Mouse (Mus musculus): ENCODE data around the gene Mrtfb.

Mrtfb gene

DNA sequence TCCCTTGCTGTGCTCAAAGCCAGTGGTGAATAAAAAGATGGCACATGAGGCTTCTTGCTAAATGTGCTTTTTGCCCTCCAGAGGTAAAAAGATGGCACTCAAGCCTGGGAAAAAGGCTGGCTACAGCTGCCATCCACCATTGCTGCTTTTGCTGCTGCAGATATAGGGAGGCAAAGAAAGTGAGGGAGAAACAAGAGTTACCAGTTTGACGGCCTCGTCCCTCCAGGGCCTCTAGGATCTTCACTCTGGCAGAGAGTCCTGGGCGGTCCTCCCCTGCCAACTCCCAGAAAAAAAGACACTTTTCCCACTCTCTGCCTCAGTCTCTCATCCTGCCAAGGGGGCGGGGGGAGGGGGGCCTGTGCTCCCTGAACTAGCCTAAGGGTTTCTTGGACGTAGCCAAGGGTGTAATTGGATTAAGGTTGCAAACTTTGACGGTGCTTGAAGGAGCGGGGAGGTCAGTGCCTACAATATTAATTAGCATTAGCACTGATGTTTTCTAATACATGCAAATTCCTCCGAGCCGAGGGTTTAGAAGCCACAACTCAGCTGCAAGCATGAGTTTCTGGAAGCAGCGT, 197.8 kb downstream of the Mrtfb start:
- no peaks in the 10 kb centered on the region for H3K9me3 ChIP-seq (ENCODE audit: low read length)
- H3K27me3 ChIP-seq (ENCODE audit: insufficient read depth, low read length) = peaks cover 60% of the 10 kb centered on the region
- TF ChIP-seq NANOG (IDR thresholded peaks at IDR 0.05; ENCODE audit: borderline replicate concordance, low read length) = no peak
- TF ChIP-seq POU5F1 (IDR thresholded peaks at IDR 0.05; ENCODE audit: borderline replicate concordance, low read length) = no peak
- TF ChIP-seq CTCF (conservative IDR thresholded peaks at IDR 0.05; ENCODE audit: low read length) = no peak
- H3K4me3 ChIP-seq (replicated peaks; ENCODE audit: low read length) = peak overlapping the region; percentile 37; the same call in 1 of the 2 replicates
- H3K4me1 ChIP-seq (replicated peaks; ENCODE audit: low read depth, low read length) = peaks cover 26% of the 10 kb centered on the region
- H3K36me3 ChIP-seq (ENCODE audit: insufficient read depth, low read length) = no peaks in the 10 kb centered on the region

- Histone ChIP-seq H3K4me1 (replicated peaks; ENCODE audit: low read depth, low read length) (peaks cover 13% of the 10 kb centered on the region), H3K27me3 (ENCODE audit: insufficient read depth, low read length) (peaks cover 45% of the 10 kb centered on the region), H3K36me3 (ENCODE audit: insufficient read depth, low read length) (no peaks in the 10 kb centered on the region), H3K9me3 (ENCODE audit: low read length) (no peaks in the 10 kb centered on the region), H3K4me3 (replicated peaks; ENCODE audit: low read length) (no peak overlapping the region)
- TF ChIP-seq CTCF (conservative IDR thresholded peaks at IDR 0.05; ENCODE audit: low read length) = no peak
- no peak for TF ChIP-seq NANOG (IDR thresholded peaks at IDR 0.05; ENCODE audit: borderline replicate concordance, low read length)
- TF ChIP-seq POU5F1 (IDR thresholded peaks at IDR 0.05; ENCODE audit: borderline replicate concordance, low read length) = no peak
These were observed 199.3 kb downstream of the Mrtfb start for GRCm38 (mm10) chr16:13455560-13455959.

- H3K27me3 ChIP-seq (ENCODE audit: insufficient read depth, low read length) = peaks cover 23% of the 10 kb centered on the region
- TF ChIP-seq POU5F1 (IDR thresholded peaks at IDR 0.05; ENCODE audit: borderline replicate concordance, low read length) = no peak
- no peak for TF ChIP-seq NANOG (IDR thresholded peaks at IDR 0.05; ENCODE audit: borderline replicate concordance, low read length)
- no peak for TF ChIP-seq CTCF (conservative IDR thresholded peaks at IDR 0.05; ENCODE audit: low read length)
- H3K9me3 ChIP-seq (ENCODE audit: low read length) = no peaks in the 10 kb centered on the region
- H3K4me1 ChIP-seq (replicated peaks; ENCODE audit: low read depth, low read length) = peaks cover 15% of the 10 kb centered on the region
- H3K36me3 ChIP-seq (ENCODE audit: insufficient read depth, low read length) = no peaks in the 10 kb centered on the region
- H3K4me3 ChIP-seq (replicated peaks; ENCODE audit: low read length) = no peak overlapping the region
These were observed 202.3 kb downstream of the Mrtfb start for GRCm38 (mm10) chr16:13458556-13458955.

DNA sequence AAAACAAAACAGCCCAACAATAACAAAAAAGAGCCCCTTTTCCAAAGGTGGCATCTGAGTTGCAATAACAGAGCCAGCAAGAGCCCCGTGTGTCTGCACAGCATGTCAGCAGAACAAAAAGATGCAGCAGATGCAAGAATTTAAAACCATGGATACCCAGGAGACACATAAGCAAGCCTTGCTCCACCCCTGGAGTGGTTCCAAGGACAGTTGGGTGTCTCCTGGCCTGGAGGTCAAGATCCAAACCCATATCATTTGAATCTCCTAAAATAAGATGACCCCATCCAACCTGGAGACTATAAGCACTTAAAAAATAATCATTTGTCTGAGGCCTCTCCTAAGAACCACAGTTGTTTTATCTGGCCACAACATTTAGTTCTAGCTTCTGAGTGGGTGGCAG, 203.8 kb downstream of the Mrtfb start:
- H3K4me3 ChIP-seq (replicated peaks; ENCODE audit: low read length) = no peak overlapping the region
- TF ChIP-seq CTCF (conservative IDR thresholded peaks at IDR 0.05; ENCODE audit: low read length) (no peak), POU5F1 (IDR thresholded peaks at IDR 0.05; ENCODE audit: borderline replicate concordance, low read length) (no peak), NANOG (IDR thresholded peaks at IDR 0.05; ENCODE audit: borderline replicate concordance, low read length) (no peak)
- H3K27me3 ChIP-seq (ENCODE audit: insufficient read depth, low read length) = peaks cover 15% of the 10 kb centered on the region
- peaks cover 11% of the 10 kb centered on the region for H3K4me1 ChIP-seq (replicated peaks; ENCODE audit: low read depth, low read length)
- no peaks in the 10 kb centered on the region for H3K36me3 ChIP-seq (ENCODE audit: insufficient read depth, low read length)
- H3K9me3 ChIP-seq (ENCODE audit: low read length) = no peaks in the 10 kb centered on the region

- no peaks in the 10 kb centered on the region for H3K36me3 ChIP-seq (ENCODE audit: insufficient read depth, low read length)
- TF ChIP-seq NANOG (IDR thresholded peaks at IDR 0.05; ENCODE audit: borderline replicate concordance, low read length) (no peak), CTCF (conservative IDR thresholded peaks at IDR 0.05; ENCODE audit: low read length) (no peak), POU5F1 (IDR thresholded peaks at IDR 0.05; ENCODE audit: borderline replicate concordance, low read length) (no peak)
- no peak overlapping the region for H3K4me3 ChIP-seq (replicated peaks; ENCODE audit: low read length)
- H3K4me1 ChIP-seq (replicated peaks; ENCODE audit: low read depth, low read length) = peaks cover 11% of the 10 kb centered on the region
- no peaks in the 10 kb centered on the region for H3K9me3 ChIP-seq (ENCODE audit: low read length)
- peaks cover 7% of the 10 kb centered on the region for H3K27me3 ChIP-seq (ENCODE audit: insufficient read depth, low read length)
These were observed 204.6 kb downstream of the Mrtfb start for GRCm38 (mm10) chr16:13460777-13461408.

GRCm38 (mm10) chr16:13464662-13465061, 208.4 kb downstream of the Mrtfb start:
- H3K4me3 ChIP-seq (replicated peaks; ENCODE audit: low read length) = no peak overlapping the region
- H3K9me3 ChIP-seq (ENCODE audit: low read length) = no peaks in the 10 kb centered on the region
- no peaks in the 10 kb centered on the region for H3K36me3 ChIP-seq (ENCODE audit: insufficient read depth, low read length)
- H3K27me3 ChIP-seq (ENCODE audit: insufficient read depth, low read length) = 0 out of 2 replicates have a peak, but pooled peaks cover 8% of the 10 kb centered on the region
- peaks cover 11% of the 10 kb centered on the region for H3K4me1 ChIP-seq (replicated peaks; ENCODE audit: low read depth, low read length)
- TF ChIP-seq POU5F1 (IDR thresholded peaks at IDR 0.05; ENCODE audit: borderline replicate concordance, low read length) (no peak), NANOG (IDR thresholded peaks at IDR 0.05; ENCODE audit: borderline replicate concordance, low read length) (no peak), CTCF (conservative IDR thresholded peaks at IDR 0.05; ENCODE audit: low read length) (0 out of 2 replicates have a peak, but pooled peaks have one; percentile 17)
